Mouse (Mus musculus): Measurements from ENCODE around the gene Zfp433.
"Not testable (repeated sequence)": the region's sequence is repeated elsewhere in the genome, so short reads cannot be mapped to it uniquely, and the experiment has no call there.

- not testable (repeated sequence) for TF ChIP-seq CTCF, EP300 (IDR thresholded peaks at IDR 0.05)
Observed at GRCm38 (mm10) chr10:81687114-81687513, 17.5 kb upstream of the Zfp433 start.

Data from lung, postnatal 0 days (tissue).